Mouse (Mus musculus): Measurements from ENCODE around the gene Rassf4. TPM values are rescaled to one million over a fixed set of nuclear protein-coding genes. Genes with fewer than 3 reads are reported as not detected.

Rassf4 gene
- polyA plus RNA-seq (2016; fragmentation: Nextera tagmentation; extraction: Ambion mirVana) = 5.5 and 7.2 TPM in 2 replicates

DNA sequence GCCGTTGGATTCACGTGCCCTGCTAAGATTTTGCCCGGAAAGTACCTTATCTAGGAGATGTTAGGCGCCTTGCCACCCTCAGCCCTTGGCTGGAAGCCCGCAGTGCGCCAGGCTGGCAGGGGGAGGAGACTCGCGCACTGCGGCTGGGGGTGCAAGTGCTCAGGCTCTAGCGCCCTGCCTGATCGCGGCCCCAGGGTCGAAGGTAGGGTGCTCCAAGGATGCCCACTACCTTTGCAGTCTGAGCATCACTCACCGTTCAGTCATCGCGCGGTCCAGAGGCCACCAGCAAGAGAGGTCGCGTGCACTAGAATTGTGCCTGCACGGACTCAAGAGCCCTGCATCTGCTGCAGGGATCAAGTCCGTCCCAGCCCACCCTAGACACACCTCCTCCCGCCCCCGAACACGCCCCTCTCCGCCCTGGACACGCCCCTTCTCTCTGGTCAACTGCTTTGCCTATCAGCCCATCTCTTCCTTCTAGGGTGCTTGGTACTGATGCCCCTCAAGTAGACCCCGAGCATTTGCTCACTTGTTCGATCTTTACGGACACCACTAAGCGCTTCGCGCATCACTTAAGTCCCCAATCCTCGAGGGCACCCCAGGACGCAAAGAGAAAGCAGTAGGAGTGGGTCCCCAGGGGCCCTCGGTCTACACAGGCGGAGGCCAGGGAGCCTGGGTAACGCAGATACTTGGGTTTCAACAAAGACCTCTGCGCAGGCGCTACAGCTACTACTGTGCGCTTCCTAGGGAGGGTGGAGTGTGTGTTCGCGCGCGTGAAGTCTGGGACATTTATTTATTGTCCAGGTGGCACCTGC lies at the start of gene Rassf4:
TSS of gene Rassf4 (minus strand) at position 482 of the 812 bp plus-strand sequence.
- WGBS = under 1% methylated on average over 44 of the region's 44 CpGs
- Histone ChIP-seq H3K4me1 (peaks cover 62% of the 10 kb centered on the region), H3K27me3 (ENCODE audit: insufficient read depth, poor library complexity, severe bottlenecking) (peaks cover 17% of the 10 kb centered on the region), H3K36me3 (no peaks in the 10 kb centered on the region), H3K4me3 (peak within 1 kb of the TSS; percentile 69), H3K27ac (peak within 1 kb of the TSS; percentile 90), H3K9me3 (no peaks in the 10 kb centered on the region)
- DNase-seq (ENCODE audit: low spot score) = peak; percentile 95

GRCm38 (mm10) chr6:116718920-116719319 lies 45.2 kb upstream of the Rassf4 start:
- no peaks in the 10 kb centered on the region for H3K9me3 ChIP-seq
- H3K27ac ChIP-seq = no peak overlapping the region
- 65% methylated on average over 4 of the region's 4 CpGs for WGBS
- no peak for DNase-seq (ENCODE audit: low spot score)
- no peaks in the 10 kb centered on the region for H3K36me3 ChIP-seq
- H3K27me3 ChIP-seq (ENCODE audit: insufficient read depth, poor library complexity, severe bottlenecking) = no peaks in the 10 kb centered on the region
- peaks cover 19% of the 10 kb centered on the region for H3K4me1 ChIP-seq
- no peak overlapping the region for H3K4me3 ChIP-seq

DNA sequence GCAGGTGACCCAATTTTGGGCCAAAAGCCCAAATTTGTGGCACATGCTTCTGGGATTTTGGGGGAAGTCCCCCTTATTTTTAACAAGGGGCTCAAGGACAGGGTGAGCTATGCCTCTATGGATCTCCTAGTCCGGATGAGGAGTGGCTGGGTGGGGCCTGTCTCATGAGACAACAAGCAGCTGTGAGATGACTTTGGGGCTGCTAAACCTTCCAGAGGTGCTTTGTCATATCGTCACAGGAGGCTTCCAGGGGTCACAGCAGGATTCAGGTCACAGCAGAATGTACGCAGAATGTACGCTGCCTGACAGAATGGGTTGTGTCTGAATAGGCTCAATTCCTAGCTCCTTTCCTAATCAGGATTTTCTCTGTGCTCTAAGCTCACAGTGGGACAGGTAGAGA lies 44.6 kb upstream of the Rassf4 start:
- H3K36me3 ChIP-seq = no peaks in the 10 kb centered on the region
- H3K4me1 ChIP-seq = peaks cover 19% of the 10 kb centered on the region
- no peak overlapping the region for H3K27ac ChIP-seq
- H3K9me3 ChIP-seq = no peaks in the 10 kb centered on the region
- no peak overlapping the region for H3K4me3 ChIP-seq
- no peaks in the 10 kb centered on the region for H3K27me3 ChIP-seq (ENCODE audit: insufficient read depth, poor library complexity, severe bottlenecking)
- DNase-seq (ENCODE audit: low spot score) = no peak
- 80% methylated on average over 4 of the region's 4 CpGs for WGBS

- WGBS = 77% methylated on average over 7 of the region's 7 CpGs
- H3K27me3 ChIP-seq (ENCODE audit: insufficient read depth, poor library complexity, severe bottlenecking) = no peaks in the 10 kb centered on the region
- peak; percentile 61 for DNase-seq (ENCODE audit: low spot score)
- H3K9me3 ChIP-seq = no peaks in the 10 kb centered on the region
- no peak overlapping the region for H3K27ac ChIP-seq
- H3K4me3 ChIP-seq = no peak overlapping the region
- no peaks in the 10 kb centered on the region for H3K36me3 ChIP-seq
- H3K4me1 ChIP-seq = peaks cover 19% of the 10 kb centered on the region
Observed at GRCm38 (mm10) chr6:116717851-116718250, 44.1 kb upstream of the Rassf4 start.

DNA sequence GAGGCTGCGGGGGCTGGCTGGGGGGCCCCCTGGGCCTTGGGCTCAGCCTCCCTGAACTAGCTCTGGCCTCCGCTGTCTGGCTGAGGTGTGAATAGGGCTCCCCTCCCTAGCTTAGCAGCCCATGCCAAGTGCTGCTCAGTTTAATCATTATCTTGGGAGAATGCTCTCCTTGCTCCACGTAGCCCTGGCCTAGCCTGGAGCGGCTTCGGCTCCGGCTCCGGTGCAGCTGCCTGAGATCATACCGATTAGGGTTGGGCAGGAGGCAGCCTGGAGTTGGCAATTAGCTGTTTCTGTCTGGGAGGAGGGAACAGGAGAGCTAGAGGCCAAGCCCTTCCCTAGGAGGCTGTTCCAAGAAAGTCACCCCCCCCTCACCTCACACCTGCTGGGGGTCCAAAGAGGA lies 42.9 kb upstream of the Rassf4 start, which contains the start of gene Tmem72:
TSS of gene Tmem72 (minus strand) at position 248 of the 400 bp plus-strand sequence.
- Histone ChIP-seq H3K27ac (peak within 1 kb of the TSS; percentile 24; the same call in 1 of the 2 replicates), H3K27me3 (ENCODE audit: insufficient read depth, poor library complexity, severe bottlenecking) (no peaks in the 10 kb centered on the region), H3K4me1 (peaks cover 23% of the 10 kb centered on the region), H3K36me3 (no peaks in the 10 kb centered on the region), H3K4me3 (no peak within 1 kb of the TSS), H3K9me3 (no peaks in the 10 kb centered on the region)
- WGBS = 52% methylated on average over 8 of the region's 8 CpGs
- DNase-seq (ENCODE audit: low spot score) = peak; percentile 72

DNA sequence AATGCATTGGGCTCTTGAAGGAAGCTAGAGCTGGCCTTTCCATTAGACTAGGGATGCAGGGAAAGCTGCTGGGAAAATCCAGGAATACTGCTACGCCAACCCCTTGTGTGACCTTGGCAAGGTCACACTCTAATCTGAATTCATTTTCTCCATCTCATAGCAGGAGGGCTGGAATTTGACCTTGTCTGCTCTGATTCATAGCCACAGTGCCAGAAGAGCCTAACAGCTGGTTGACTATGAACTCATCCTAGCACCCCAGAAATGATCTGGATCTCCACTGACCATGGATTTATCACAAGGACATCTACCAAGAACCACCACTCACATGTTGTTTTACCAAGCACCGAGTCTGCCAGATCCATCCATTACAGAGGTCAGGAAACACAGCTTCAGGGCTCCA lies 41.4 kb upstream of the Rassf4 start:
- Histone ChIP-seq H3K27me3 (ENCODE audit: insufficient read depth, poor library complexity, severe bottlenecking) (no peaks in the 10 kb centered on the region), H3K27ac (peak overlapping the region; percentile 13; the same call in 1 of the 2 replicates), H3K4me1 (peaks cover 23% of the 10 kb centered on the region), H3K4me3 (no peak overlapping the region), H3K9me3 (no peaks in the 10 kb centered on the region), H3K36me3 (no peaks in the 10 kb centered on the region)
- DNase-seq (ENCODE audit: low spot score) = no peak
- 71% methylated on average over 2 of the region's 2 CpGs for WGBS

DNA sequence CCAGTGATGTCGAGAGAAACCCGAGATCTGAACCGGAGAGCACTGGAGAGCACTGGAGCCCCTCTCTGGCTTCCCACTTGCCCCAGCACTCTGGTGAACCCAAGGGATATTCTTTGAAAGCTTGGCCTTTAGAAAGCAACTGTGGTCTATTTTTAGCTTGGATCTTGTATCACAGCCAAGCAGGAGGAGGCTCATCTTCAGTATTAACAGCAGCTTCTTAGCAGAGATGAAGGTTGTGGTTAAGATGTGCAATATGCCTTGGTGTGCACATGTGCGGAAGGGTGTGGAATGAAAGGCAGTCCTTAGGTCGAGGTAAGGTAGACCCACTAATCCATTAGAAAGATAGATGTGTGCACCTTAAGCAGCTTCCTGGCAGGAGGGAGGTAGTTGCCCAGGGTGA lies 40.8 kb upstream of the Rassf4 start:
- Histone ChIP-seq H3K27me3 (ENCODE audit: insufficient read depth, poor library complexity, severe bottlenecking) (no peaks in the 10 kb centered on the region), H3K27ac (no peak overlapping the region), H3K4me1 (peaks cover 23% of the 10 kb centered on the region), H3K36me3 (no peaks in the 10 kb centered on the region), H3K9me3 (no peaks in the 10 kb centered on the region), H3K4me3 (no peak overlapping the region)
- 75% methylated on average over 5 of the region's 5 CpGs for WGBS
- DNase-seq (ENCODE audit: low spot score) = peak; percentile 22

DNA sequence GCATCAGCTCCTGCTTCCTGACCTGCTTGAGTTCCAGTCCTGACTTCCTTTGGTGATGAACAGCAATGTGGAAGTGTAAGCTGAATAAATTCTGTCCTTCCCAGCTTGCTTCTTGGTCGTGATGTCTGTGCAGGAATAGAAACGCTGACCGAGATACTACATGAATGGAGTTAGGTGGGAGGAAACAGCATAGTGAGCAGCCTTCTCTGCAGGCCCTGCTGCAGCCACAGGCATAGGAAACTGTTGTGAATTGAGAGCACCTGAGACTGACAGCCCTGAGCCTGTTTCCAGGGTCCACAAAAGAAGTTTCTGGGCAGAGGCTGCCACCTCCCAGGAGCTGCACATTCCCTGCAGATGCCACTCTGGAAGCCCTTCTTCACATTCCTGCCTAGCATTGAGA lies 40.2 kb upstream of the Rassf4 start:
- no peak overlapping the region for H3K27ac ChIP-seq

GRCm38 (mm10) chr6:116712503-116712902 lies 38.8 kb upstream of the Rassf4 start:
- Histone ChIP-seq H3K27me3 (ENCODE audit: insufficient read depth, poor library complexity, severe bottlenecking) (no peaks in the 10 kb centered on the region), H3K4me3 (no peak overlapping the region), H3K4me1 (peaks cover 23% of the 10 kb centered on the region), H3K9me3 (no peaks in the 10 kb centered on the region), H3K27ac (no peak overlapping the region), H3K36me3 (no peaks in the 10 kb centered on the region)
- DNase-seq (ENCODE audit: low spot score) = no peak
- WGBS = 84% methylated on average over 3 of the region's 3 CpGs

More for the DNA sequence above, 40.2 kb upstream of the Rassf4 start:
- Histone ChIP-seq H3K36me3 (no peaks in the 10 kb centered on the region), H3K27me3 (ENCODE audit: insufficient read depth, poor library complexity, severe bottlenecking) (no peaks in the 10 kb centered on the region), H3K9me3 (no peaks in the 10 kb centered on the region), H3K4me1 (peaks cover 23% of the 10 kb centered on the region), H3K4me3 (no peak overlapping the region)
- WGBS = 86% methylated on average over 3 of the region's 3 CpGs
- no peak for DNase-seq (ENCODE audit: low spot score)

DNA sequence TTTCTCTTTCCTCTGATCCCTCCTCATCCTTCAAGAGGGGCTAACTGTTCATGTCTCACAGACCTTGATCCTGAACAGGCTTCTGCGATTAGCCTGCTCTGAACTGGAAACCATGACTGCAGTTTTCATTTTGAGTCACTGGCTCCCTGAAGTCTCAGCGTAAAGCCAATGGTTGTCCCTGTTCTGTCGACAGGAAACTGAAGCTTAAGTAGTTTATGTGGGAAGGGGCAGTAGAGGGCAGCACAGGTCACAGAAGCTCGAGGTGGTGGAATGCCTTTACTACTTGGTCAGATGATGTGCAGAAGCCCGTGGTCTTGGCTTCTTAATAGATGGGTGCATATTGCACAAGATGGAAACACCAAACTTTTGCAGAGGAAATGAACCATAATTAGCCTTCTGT lies 38.3 kb upstream of the Rassf4 start:
- no peaks in the 10 kb centered on the region for H3K36me3 ChIP-seq
- H3K27me3 ChIP-seq (ENCODE audit: insufficient read depth, poor library complexity, severe bottlenecking) = no peaks in the 10 kb centered on the region
- no peak overlapping the region for H3K4me3 ChIP-seq
- no peak overlapping the region for H3K27ac ChIP-seq
- H3K4me1 ChIP-seq = peaks cover 23% of the 10 kb centered on the region
- WGBS = 17% methylated on average over 5 of the region's 5 CpGs
- DNase-seq (ENCODE audit: low spot score) = no peak
- no peaks in the 10 kb centered on the region for H3K9me3 ChIP-seq

- no peak overlapping the region for H3K4me3 ChIP-seq
- DNase-seq (ENCODE audit: low spot score) = no peak
- H3K27ac ChIP-seq = no peak overlapping the region
- whole genome bisulfite sequencing = 76% methylated on average over 6 of the region's 6 CpGs
- no peaks in the 10 kb centered on the region for H3K27me3 ChIP-seq (ENCODE audit: insufficient read depth, poor library complexity, severe bottlenecking)
- H3K36me3 ChIP-seq = no peaks in the 10 kb centered on the region
- H3K9me3 ChIP-seq = no peaks in the 10 kb centered on the region
- no peaks in the 10 kb centered on the region for H3K4me1 ChIP-seq
Observed at GRCm38 (mm10) chr6:116704320-116704719, 30.6 kb upstream of the Rassf4 start.

DNA sequence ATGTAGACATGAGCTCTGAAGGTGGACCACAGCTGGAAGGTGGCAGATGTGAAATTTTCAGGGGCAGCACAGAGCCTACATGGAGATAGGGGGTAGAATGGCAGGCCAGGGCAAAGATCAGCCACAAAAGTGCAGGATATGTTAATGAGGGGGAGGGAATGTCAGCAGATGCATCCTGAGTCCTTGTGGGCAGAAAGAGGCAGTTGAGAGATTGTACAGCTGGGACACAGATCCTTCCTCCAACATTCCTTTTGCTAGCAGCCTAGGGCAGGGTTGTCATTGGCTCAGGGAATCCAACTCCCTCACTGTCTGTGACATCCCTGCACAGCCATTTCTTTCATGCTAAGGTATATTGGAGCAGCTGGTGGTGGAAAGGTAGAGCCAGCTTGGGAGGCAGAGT lies 27.1 kb upstream of the Rassf4 start:
- no peak overlapping the region for H3K4me3 ChIP-seq
- H3K9me3 ChIP-seq = no peaks in the 10 kb centered on the region
- H3K36me3 ChIP-seq = no peaks in the 10 kb centered on the region
- no peak for DNase-seq (ENCODE audit: low spot score)
- no peak overlapping the region for H3K27ac ChIP-seq
- H3K4me1 ChIP-seq = no peaks in the 10 kb centered on the region
- 0 out of 2 replicates have a peak, but pooled peaks cover 11% of the 10 kb centered on the region for H3K27me3 ChIP-seq (ENCODE audit: insufficient read depth, poor library complexity, severe bottlenecking)

GRCm38 (mm10) chr6:116697896-116698425 lies 24.2 kb upstream of the Rassf4 start:
- DNase-seq (ENCODE audit: low spot score) = no peak
- no peaks in the 10 kb centered on the region; the same call in 1 of the 2 replicates for H3K4me1 ChIP-seq
- H3K4me3 ChIP-seq = no peak overlapping the region
- H3K36me3 ChIP-seq = no peaks in the 10 kb centered on the region
- WGBS = 88% methylated on average over 4 of the region's 4 CpGs
- H3K27me3 ChIP-seq (ENCODE audit: insufficient read depth, poor library complexity, severe bottlenecking) = 0 out of 2 replicates have a peak, but pooled peaks cover 11% of the 10 kb centered on the region
- H3K27ac ChIP-seq = no peak overlapping the region
- no peaks in the 10 kb centered on the region for H3K9me3 ChIP-seq
